ENCODE assay signal across 17 mouse cellular contexts in the genomic region with DNA sequence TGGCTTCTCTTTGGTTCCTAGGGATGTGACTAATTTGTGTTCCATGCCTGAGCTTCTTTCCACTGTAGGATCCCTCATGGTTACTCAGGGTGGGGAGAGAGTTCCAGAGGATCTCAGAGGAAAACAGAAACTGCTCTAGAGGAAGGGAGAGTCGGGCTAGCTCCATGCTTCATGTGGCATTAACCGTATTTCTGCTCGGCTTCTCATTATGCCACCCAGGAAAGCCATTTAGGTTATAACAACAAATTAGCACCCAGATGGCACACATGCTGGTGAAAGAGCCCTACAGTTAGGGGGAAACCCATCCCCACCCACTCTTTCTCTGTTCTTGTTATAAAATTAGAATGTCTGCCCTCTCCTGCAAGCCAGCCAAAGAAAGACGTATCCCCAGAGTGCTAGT. TPM values are rescaled to one million over a fixed set of nuclear protein-coding genes. Genes with fewer than 3 reads are reported as not detected.
DNase-seq lines count a peak whose midpoint lies in the region; ATAC-seq lines count a peak whose summit lies in the region.
"Had no signal": no experiment of that assay in that cellular context is flagged by ENCODE, and none has a peak within 500 bp of the region (broad histone marks: within the 10 kb centered on the region; RNA-seq: fewer than 3 reads in every experiment).

No protein-coding gene starts in this region.

- H3K36me3 ChIP-seq in forebrain, embryonic 16.5 days (ENCODE audit: control insufficient read depth, insufficient read depth), result no peaks in the 10 kb centered on the region
- no peaks in the 10 kb centered on the region for H3K36me3 ChIP-seq in forebrain, embryonic 12.5 days (replicated peaks)
- H3K36me3 ChIP-seq: embryonic facial prominence, embryonic 12.5 days; limb, embryonic 10.5 days had no signal

- H3K4me2 ChIP-seq in forebrain, embryonic 16.5 days (ENCODE audit: low read length), result no peak overlapping the region
- no peak overlapping the region for H3K4me2 ChIP-seq in forebrain, embryonic 12.5 days
- H3K4me2 ChIP-seq: embryonic facial prominence, embryonic 12.5 days had no signal

- no peak overlapping the region for H3K27ac ChIP-seq in forebrain, embryonic 16.5 days (ENCODE audit: low read length)
- no peak overlapping the region for H3K27ac ChIP-seq in forebrain, embryonic 12.5 days
- H3K27ac ChIP-seq: embryonic facial prominence, embryonic 12.5 days; kidney, postnatal 0 days; limb, embryonic 10.5 days; liver, embryonic 14.5 days had no signal

- peak; percentile 57 for DNase-seq in layer of hippocampus, adult 11-12 months (ENCODE audit: low spot score)
- DNase-seq in layer of hippocampus, postnatal 25 days (ENCODE audit: extremely low spot score in 1 of 2, low spot score in 1 of 2), result no peak
- peak; percentile 69 for DNase-seq in brain, adult 2 months (ENCODE audit: low read depth, low spot score)
- peak; percentile 39 to 75 for DNase-seq in layer of hippocampus, postnatal 14 days (ENCODE audit: low spot score in 2 of 2)
- no peak for DNase-seq in kidney, adult 11 months
- DNase-seq in adipocyte (ENCODE audit: low spot score), result no peak
- DNase-seq: adrenal gland, postnatal 36 days; lung, postnatal 10 days; spleen, adult 18-20 months; thymus, postnatal 4 days had no signal

- peak; percentile 67 for ATAC-seq in forebrain, embryonic 16.5 days
- ATAC-seq in forebrain, embryonic 12.5 days (ENCODE audit: low FRiP score), result no peak

- H3K9me3 ChIP-seq in forebrain, embryonic 16.5 days (ENCODE audit: control insufficient read depth, low read length), result no peaks in the 10 kb centered on the region
- no peaks in the 10 kb centered on the region for H3K9me3 ChIP-seq in forebrain, embryonic 12.5 days
- H3K9me3 ChIP-seq: embryonic facial prominence, embryonic 12.5 days; limb, embryonic 10.5 days had no signal

- peaks cover 5% of the 10 kb centered on the region; the same call in 1 of the 2 replicates for H3K4me1 ChIP-seq in forebrain, embryonic 16.5 days (replicated peaks; ENCODE audit: control insufficient read depth, insufficient read depth, low read length)
- H3K4me1 ChIP-seq in forebrain, embryonic 12.5 days, result no peaks in the 10 kb centered on the region; the same call in 1 of the 2 replicates
- H3K4me1 ChIP-seq: embryonic facial prominence, embryonic 12.5 days had no signal

- no peak overlapping the region for H3K9ac ChIP-seq in forebrain, embryonic 16.5 days (replicated peaks; ENCODE audit: low read depth, low read length)
- H3K9ac ChIP-seq in forebrain, embryonic 12.5 days, result no peak overlapping the region
- H3K9ac ChIP-seq: embryonic facial prominence, embryonic 12.5 days; liver, embryonic 14.5 days had no signal

- no peaks in the 10 kb centered on the region for H3K27me3 ChIP-seq in forebrain, embryonic 16.5 days (replicated peaks; ENCODE audit: control insufficient read depth, insufficient read depth, low read length)
- no peaks in the 10 kb centered on the region for H3K27me3 ChIP-seq in forebrain, embryonic 12.5 days
- H3K27me3 ChIP-seq: embryonic facial prominence, embryonic 12.5 days had no signal

- WGBS in forebrain, embryonic 16.5 days, result 24% methylated on average over 4 of the region's 4 CpGs
- WGBS in forebrain, embryonic 12.5 days, result 60% methylated on average over 4 of the region's 4 CpGs

- no peak overlapping the region for H3K4me3 ChIP-seq in forebrain, embryonic 16.5 days (replicated peaks; ENCODE audit: low read length)
- H3K4me3 ChIP-seq in forebrain, embryonic 12.5 days (replicated peaks), result no peak overlapping the region
- H3K4me3 ChIP-seq: embryonic facial prominence, embryonic 12.5 days; limb, embryonic 10.5 days; myocyte had no signal

RNA-seq across cellular contexts. Expression of gene Apba1, which starts 36.5 kb away (rescaled TPM):
- 5.5 and 6.6 TPM in 2 replicates for polyA plus RNA-seq in forebrain, embryonic 16.5 days (2015; fragmentation: Nextera tagmentation; extraction: Ambion mirVana)
- polyA plus RNA-seq in forebrain, embryonic 12.5 days (2016; fragmentation: Nextera tagmentation; extraction: Ambion mirVana), result 2.5 and 2.8 TPM in 2 replicates
- total RNA-seq in layer of hippocampus, postnatal 25 days (2021), result 100 to 1,000 TPM; 113 to 119 TPM
- total RNA-seq in layer of hippocampus, postnatal 14 days (2021), result 100 to 1,000 TPM; 152 to 160 TPM

Comparison
In these comparisons a context has a peak if more than half of its experiments do, and no peak if none do; other contexts are left out.
1. DNase-seq: peak in layer of hippocampus, adult 11-12 months (single experiment), brain, adult 2 months (single experiment) and layer of hippocampus, postnatal 14 days (2 of 2); none in layer of hippocampus, postnatal 25 days (0 of 2), kidney, adult 11 months (single experiment) and adipocyte (single experiment).